Mouse (Mus musculus) E14TG2a.4 (cell line): ENCODE data around the gene Twsg1.

Experiments
- CTCF ChIP-seq: conservative IDR thresholded peaks from 2 replicates; pipeline ENCODE4 v1.5.1; 2014; ENCODE audit warnings: low read length
- NANOG ChIP-seq: IDR thresholded peaks from 2 replicates; pipeline ENCODE4 v1.6.1; 2014; ENCODE audit warnings: borderline replicate concordance, low read length, mixed read lengths
- POU5F1 ChIP-seq: IDR thresholded peaks from 2 replicates; pipeline ENCODE4 v1.6.1; 2014; ENCODE audit warnings: low read length, borderline replicate concordance

DNA sequence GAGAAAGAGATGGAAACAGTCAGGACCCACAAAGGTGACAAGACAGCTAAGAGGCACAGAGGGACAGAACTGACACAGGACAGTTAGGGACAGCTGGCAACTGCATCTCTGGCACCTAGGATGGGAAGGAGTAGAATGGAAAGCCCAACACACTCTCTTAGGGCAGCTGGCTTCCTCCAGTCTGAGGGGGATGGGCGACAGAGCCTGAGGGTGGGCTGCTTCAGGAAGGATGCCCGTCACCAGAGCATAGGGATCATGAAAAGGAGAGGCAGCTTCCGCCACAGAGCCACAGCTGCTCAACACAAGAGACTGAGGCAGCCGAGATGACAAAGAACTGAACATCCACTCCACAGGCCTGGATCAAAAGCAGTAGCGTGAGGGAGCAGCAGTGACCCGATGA, 19.5 kb downstream of the Twsg1 start:
- TF ChIP-seq CTCF (no peak), NANOG (no peak), POU5F1 (no peak)
